Mouse (Mus musculus) bone marrow macrophage, adult 2 months (primary cell): ENCODE measurements around the gene Tmem233.

Source experiments
- CTCF ChIP-seq: IDR thresholded peaks from 2 replicates; pipeline ENCODE4 v1.5.1; 2012; ENCODE audit warnings: low read depth, mild to moderate bottlenecking, low read length, moderate library complexity
- POLR2A ChIP-seq: IDR thresholded peaks from 2 replicates; pipeline ENCODE4 v1.6.1; 2012; ENCODE audit warnings: mild to moderate bottlenecking, low read depth, low read length, borderline replicate concordance

DNA sequence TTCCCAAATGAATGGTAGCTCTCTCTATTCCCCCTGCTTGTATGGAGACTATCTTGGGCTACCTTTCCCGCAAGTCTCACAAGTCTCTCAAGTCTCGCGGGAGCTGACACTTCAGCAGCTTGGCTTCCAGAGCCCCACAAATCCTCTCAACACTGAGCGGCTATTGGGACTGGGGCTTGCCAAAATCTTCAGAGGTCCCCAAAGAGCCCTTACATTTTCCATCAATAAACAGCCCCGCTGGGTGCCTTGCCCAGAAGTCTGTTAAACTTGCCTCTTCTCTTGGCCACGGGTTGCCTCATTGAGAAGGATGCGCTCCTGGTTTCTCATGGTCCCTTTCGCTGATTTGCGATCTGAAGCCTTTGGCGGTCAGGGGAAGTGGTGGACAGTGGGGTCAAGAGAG, 25.6 kb upstream of the Tmem233 start:
- TF ChIP-seq CTCF (no peak), POLR2A (no peak)
